Mouse (Mus musculus): ENCODE data around the gene Sowahc.

- TF ChIP-seq CTCF (IDR thresholded peaks at IDR 0.05; ENCODE audit: low read depth, low read length) (no peak), TAL1 (conservative IDR thresholded peaks at IDR 0.05; ENCODE audit: low read depth, low read length) (no peak)
Observed at GRCm38 (mm10) chr10:59229205-59229820, 7.6 kb downstream of the Sowahc start.
